Mouse (Mus musculus) urinary bladder, postnatal 4 days (tissue): ENCODE results near the gene Ccser1.

Experiments
- DNase-seq, 2 experiments: peaks; one replicate each; pipeline ENCODE4 v3.0.0; 2021 to 2022; ENCODE audit warnings: low spot score in 2 of 2

Ccser1 gene

DNA sequence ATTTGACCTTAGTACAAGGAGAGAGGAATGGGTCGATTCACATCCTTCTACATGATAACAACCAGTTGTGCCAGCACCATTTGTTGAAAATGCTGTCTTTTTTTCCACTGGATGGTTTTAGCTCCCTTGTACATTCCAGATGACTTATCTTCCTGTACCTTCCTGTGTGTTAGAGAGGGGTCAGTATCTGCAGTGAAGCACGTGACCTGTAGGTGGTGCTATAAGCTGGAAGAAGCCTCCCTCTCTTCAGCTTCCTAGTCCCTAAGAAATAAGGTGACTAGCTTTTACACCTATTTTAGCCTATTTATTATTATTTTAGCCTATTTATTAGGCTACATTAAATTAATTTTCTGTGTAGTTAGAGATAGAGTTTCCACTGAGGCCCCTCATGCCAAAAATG, 506.9 kb downstream of the Ccser1 start:
- no peak for DNase-seq

DNA sequence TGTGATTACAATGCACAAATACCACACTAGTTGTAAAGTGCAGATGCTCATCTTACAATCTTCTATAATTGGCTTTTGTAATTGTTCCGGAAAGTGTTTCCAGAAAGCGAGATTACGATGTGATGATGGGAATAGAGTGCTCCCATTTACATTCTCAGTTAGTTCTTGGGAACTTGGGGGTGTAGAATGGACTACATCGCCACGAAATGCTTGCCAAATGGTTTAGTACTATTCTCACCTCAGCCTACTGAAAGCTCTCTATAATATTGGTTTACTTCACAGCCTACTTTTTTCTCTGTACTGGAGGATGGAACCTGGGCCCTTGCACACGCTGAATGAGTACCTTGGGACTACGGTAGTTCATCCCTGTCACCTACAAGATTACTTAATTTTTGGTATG, 522.9 kb downstream of the Ccser1 start:
- DNase-seq = no peak

DNA sequence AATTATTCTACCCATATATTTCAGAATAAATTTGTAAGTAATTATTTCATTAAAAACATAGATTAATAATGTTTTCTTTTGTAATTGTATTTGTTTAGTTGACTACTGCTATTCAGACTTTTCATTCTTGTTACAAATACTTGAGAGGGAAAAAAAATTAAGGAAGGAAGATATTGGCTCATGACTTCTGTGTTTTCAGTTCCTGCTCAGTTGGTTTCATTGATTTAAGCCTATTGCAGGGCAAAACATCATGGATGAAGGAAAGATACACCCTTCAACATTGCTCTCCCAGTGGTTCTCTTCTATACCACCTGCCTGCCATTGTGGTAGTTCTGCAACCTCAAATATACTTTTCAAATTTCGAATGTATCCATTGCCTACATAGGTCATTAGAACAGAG, 541.1 kb downstream of the Ccser1 start:
- DNase-seq = no peak

DNA sequence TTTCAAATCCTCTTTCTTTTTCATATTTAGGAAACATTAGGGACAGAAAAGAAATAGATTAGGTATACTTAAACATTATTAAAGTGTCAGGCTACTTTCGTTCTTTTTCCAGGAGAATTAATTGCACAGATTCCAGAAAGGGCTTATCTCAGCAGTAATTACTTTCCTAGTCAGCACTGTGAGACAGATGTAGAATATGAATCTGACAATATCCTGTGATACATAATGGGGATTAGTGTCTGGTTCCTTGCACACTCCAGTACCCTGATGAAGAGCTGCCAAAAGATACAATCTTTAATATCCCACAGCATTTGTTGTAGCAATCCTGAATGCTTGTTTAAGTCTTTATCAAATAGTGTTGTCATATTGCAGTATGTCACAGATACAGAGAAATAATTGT, 548.9 kb downstream of the Ccser1 start:
- DNase-seq = no peak

DNA sequence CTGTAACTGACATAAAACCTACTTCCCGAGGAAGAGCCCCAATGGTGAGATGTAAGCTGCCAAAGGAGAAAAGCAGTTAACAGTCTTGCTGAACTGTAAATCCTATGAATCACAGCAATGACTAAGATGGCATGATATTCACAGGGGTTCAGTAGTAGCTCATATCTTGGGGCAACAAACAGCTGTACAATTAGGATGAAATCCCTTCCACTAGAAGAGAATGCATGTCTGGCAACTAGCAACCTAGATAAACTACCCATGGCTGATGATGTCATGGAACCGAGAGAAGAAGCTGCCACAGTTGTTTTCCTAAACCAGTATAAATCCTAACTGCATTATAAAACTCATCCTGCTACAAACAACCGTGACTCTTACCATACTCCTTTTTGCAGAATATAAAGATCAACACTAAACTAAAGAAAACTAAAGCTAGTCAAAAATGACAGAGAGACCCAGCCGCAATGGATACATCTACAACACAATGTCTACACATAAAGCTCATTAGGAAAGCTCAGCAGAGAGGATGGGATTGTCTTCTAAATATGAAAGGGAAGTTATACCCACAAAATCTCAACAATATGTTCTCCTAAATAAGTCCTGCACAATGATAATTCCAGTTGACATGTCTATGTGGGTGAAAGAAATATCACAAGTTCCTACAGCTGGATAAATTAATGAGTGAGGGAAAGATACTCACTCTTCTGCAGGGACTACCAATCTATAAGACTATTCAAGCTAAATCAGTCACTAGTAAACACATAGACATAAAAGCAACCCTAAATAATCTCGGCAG, 550.2 kb downstream of the Ccser1 start:
- DNase-seq = no peak

DNA sequence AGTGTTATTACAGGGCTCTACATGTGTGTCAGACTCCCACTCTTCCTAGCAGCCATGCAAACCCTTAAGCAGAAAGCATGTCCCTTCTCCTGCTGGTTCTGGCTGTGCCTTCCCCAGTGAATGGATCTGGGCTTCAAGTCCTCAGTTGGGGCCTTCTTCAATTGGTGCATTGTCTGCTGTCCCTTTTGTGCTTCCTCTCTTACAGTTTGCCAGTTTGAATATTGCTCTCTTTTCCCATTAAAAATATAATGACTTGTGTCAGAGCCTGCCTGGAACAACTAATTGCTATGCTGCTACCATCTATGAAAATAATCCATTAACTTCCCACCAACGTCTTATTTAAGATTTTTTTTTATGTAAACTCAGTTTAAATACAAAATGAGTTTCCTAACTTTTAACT, 566.2 kb downstream of the Ccser1 start:
- DNase-seq = no peak

DNA sequence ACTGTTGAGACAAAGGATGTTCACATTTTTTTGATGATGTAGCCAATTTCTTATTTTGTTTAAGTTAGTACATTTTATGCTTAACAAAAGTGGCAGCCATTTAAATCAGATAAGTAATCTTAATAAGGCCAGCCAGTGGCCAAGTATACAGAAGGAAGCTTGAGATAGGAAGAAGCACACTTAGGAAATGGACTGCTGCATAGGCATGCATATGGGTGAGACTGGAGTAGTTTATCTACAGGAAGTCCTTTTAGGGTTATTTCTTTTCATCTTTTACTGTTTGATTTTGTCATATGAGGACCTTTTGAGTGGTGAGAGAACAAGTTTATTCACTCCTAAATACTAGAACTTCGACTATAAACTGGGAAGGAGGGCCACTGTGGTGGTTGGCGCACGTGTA, 582.0 kb downstream of the Ccser1 start:
- DNase-seq = no peak

DNA sequence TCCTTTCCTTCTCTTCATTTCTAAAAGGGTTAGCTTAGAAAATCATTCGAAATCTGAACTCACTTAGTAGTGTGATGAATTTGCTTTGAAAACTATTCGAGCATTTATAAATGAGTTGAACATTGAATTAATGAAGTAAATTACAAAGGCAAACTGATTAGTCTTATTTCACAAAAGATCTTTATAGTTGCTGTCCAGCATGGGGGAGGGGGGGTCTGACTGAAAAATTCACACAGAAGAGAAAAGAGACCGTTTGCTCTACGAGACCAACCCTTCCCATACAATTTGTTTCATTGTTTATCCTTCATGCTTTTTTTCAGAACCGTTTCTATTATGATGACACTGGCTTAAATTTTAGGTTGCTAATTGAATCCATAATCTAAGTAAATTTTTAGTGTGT, 583.3 kb downstream of the Ccser1 start:
- no peak for DNase-seq

DNA sequence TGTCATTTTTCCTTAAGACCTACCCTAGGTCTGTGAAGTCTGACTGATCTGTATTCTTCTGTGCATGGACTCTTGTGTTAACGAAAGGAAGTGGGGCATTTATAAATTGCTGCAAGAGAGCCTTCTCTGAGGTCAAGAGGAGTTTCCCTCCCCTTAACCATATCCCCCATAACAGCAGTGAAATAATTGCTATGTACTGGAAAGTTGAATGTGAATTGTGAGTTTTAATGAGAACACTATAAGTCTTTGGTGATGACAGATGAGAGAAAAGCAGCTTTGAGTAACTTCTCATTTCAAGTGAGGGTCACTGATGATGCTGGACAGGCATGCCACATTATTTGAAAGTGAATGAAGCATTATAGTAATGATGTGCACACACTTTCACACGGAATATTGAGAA, 585.7 kb downstream of the Ccser1 start:
- no peak for DNase-seq

DNA sequence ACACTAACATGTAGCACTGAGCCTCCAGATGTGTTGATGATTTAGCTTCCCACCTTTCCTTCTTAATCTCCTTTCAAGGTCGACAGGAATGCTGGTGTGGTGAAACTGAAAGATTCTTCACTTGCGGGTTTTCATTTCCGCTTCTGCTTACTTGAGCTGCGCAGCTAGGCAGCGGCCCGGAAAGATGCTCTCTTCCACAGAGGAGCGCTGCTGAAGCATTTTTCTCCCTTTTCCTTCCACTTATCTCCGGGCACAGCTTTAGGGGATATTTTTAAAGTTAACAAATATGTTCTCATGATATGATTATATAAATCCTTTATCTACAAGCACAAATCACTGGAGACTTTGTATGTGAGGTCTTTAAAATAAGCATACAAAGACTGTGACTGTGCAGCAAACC, 587.0 kb downstream of the Ccser1 start:
- DNase-seq = no peak

DNA sequence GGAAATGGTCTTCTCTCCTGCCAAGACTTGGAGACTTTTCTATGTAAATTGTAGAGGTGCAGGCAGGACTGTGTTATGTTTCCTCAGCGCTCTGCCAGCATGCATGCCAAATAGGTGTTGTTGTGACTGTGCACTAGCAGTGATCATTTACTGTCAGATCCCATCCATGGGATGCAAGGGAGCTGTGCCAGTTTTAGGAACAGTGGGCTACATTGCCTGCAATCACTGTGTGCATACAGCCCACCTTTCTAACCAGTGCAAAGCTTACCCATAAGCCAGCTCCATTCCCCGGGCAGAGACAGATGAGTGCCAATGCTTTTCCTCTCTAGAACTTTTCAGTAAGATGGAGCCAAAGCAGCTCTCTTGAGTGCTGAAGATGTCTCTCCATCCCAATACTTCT, 606.6 kb downstream of the Ccser1 start:
- DNase-seq = no peak

DNA sequence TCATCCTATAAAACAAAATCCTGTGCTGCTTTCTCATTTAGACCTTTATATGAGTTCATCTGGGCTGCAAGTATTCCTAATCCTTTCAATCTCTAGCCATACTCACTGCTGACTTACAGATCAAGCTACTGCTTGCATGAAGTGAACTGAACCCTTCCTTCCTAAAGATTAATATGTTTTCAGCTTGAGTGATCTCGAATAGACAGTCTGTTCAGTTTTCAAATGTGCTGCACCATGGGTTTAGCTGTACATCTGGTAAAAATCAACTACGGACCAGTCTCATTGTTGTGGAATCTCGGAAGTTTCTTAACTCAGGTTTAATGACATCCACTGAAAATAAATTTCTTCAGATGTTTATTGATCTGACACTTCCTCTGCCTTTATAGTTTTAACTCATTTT, 620.8 kb downstream of the Ccser1 start:
- DNase-seq = no peak

DNA sequence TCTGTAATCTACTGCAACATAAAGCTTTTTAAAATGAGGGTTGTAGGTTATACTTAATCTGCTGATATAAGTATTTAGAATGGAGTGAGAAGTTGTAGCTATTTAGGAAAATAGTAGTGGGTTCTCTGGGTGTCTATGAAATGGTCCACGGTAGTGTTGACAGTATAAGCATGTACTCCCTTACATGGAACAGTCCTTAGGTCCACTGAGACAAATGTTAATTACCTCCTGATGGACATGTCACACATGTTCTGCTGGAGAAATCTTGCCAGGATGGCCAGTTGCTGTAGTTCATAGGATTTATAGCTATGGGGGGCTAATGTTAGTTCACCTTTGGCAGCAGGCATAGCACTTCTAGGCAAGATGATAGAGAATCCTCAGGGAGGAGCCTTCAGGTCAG, 625.4 kb downstream of the Ccser1 start:
- no peak for DNase-seq

DNA sequence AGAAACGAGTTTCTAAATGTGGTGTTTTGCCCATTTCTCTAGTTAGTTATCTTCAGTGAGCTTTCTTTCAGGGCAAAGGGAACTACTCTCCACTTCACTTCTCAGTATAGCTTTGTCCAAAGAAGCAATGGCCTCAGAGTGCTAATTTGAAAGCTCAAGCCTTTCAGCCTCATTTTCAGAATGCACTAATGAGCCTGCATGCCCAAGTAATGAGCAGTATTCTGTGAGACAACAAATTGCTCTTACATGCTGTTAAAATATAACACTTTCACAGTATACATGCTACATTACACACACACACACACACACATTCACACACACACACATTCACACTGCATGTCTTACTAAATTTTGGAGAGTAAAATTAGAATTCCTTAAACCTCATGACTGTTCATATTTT, 637.6 kb downstream of the Ccser1 start:
- no peak for DNase-seq

DNA sequence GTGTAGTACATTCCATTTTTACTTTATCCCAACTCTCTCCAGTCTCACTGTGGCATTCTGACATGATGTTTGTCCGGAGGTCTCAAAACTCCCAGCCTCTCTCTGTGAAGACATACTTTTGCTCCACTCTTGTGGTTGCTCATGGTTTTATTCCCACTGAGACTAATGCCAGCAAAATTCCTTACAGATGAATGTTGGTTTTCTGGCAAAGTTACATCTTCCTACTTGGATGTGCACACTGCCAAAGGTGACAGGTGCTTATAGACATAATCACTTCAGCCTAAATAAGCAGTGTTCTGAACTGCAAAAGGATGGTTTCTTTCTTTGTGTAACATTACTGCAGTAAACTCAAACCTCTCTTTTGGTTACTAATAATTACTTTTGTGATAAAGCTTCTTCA, 696.2 kb downstream of the Ccser1 start:
- no peak for DNase-seq

DNA sequence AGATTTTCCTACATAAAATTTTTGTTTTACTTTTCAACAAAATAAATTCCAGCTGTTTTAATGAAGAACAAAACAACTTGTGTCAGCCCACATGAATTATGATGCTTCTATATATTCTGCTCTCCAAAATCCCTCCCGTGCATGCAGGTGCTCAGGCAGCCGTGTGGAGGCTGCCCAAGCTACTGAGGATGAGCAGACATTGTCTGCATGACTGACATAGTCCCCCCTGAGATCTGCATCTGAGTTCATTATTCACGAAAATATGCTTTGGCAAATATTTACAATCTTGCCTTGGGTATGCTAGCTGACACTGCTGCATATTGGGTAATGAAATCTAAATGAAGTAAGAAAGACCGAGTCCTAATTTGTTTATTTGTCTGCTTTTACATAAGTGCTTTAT, 718.1 kb downstream of the Ccser1 start:
- no peak for DNase-seq

DNA sequence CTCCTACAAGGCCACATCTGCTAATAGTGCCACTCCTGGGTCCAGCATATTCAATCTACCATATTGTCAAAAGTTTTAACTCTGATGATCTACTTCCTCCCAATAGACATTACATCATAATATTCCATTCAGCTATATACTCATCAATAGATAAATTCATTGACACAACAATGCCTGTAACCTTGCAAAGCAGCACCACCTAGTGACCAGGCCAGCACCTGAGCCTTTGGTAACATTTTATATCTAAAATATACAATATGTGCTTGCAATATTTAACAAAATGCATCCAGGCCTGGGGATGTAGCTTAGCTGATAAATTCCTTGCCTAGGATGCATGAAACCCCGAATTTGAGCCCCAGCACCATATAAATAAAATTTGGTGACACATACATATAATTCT, 722.6 kb downstream of the Ccser1 start:
- no peak for DNase-seq

DNA sequence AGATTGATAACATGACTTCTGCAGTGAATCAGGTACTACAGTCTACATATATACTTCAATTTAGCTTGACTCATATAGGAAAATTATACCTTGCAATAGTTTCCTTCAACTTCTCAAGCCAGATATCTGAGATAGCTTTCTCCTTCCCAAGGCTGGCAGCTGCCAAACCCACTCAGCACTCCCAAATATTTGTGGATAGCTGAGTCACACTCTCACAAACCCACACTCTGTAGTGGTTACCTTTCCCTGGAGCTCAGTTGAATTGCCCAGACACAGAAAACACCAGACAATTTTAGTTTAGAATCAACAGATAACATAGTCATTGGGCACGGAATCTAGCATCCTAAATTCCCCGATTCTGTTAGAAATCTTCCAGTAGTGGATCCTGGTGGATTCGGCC, 732.8 kb downstream of the Ccser1 start:
- no peak for DNase-seq

DNA sequence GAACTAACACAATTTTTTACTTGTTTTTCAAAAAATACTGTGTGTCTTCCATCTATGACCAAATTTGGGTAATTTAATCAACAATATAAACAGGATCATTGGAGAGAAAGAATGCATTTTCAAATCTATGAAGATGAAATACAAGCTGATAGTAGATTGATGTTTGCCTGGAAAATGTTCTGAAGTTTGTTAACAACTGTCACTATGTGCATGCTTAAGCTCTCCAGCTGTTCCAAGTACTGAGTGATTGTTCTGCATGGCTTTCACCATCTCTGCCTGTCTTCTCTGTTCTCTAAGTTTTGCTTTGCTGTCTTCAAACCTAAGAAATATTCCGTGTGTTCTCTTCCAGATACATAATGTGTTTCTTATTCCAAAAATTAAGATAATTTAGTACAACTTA, 751.5 kb downstream of the Ccser1 start:
- no peak for DNase-seq

DNA sequence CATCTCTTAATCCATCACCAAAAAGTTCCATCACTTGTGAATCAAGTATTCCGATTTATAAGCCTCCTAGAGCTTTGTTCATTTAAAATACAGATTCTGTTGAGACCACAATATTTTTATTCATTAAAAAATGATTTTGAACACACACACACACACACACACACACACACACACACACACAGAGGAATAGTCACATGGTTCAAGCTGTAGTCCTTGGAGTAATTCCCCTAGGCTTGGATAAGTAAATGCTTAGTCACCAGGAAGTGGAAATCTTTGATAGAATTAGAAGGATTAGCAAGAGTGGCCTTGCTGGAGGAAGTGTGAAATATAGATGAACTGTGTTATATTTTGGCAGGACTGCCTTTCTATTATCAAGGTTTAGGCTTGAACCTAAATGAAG, 756.5 kb downstream of the Ccser1 start:
- DNase-seq = no peak

DNA sequence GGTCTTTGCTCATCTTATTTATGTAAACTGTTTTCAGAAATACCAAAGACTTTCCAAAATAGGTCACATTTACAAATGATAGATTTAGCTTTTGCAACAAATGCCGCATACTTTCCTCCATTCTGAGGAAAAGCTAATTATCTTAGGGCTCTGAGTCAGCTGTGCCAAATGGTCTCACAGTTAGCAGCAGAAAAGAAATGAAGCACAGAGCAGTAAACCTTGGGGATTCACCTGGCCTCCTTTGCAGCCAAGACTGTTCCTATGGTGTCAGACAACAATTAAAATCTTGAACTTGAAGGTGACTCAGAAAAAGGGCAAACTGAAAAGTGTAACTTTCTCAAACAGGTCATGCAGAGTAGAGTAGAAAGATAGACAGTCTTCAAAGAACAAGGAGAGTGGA, 759.1 kb downstream of the Ccser1 start:
- DNase-seq = no peak

DNA sequence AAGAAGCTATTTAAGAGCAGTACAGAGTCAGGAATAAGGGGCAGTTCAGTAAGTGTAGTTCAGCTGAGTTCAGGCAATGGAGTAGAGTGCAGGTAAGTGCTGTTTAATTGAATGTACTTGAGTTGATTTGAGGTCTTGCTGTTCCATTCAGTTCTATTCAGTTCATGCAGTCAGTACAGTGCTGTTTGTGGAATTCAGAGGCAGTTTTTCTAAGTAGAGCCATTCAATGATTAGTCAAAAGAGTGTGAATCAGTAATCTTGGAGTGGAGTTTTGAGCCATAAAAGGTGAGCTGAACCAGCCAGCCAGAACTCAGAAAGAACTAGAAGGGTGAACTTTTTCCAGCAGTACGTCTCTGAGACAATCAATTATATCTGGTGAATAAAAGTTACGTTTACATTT, 773.6 kb downstream of the Ccser1 start:
- DNase-seq = no peak

DNA sequence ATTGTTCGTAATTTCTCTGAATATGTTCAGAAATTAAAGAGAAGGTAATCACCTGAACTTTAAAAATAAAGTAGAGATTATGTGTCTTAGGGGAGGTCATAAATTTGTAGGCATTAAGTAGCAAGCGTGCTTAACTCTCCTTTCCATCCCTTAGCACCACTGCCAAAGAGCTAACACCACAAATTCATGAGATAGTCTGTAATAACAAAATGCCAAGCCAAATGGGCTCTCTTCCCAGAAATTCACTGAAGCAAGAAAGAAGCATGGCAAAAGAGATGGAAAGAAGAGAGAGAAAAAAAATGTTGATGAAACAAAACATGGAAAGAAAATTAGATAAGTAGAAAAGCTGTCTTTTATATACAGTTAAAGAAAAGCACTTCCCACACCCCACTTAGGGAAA, 796.8 kb downstream of the Ccser1 start:
- DNase-seq = no peak

DNA sequence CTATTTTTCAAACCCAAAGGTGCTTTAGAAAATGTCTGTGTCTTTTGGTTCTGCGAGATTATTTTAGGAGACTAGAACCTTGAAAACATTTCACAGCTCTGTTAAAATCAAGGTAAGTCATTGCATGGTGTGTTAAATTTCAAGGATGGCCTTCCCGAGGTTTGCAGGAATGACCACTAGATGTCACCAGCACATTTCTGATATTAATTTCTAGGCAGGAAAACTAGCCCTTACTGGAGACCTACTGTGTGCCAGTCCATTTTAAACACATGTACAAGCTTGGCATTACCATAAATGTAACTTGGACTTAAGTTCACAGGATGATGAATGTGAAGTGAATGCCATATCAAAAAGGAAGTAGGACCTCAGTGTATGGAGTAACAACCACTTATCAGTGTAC, 798.3 kb downstream of the Ccser1 start:
- no peak for DNase-seq
